Mouse (Mus musculus): Measurements from ENCODE around the gene Evx1.

DNA sequence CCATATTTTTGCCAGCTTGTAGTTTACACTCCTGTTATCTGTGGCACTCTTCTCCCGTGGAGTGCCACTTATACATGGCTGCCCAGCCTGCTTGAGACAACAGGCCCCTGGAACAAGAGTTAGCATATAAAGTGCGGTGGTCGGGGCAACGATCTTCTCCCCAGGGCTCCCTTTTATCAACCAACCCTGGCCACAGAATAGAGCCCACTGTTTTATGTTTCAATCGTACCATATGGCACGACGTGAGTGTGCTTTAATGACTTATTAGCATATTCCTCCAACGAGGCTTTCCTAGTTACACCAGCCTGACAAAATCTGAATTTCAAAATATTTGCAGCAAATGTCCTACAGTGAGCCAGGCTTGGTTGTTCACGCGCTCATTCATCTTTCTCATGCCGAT, 53.2 kb downstream of the Evx1 start:
- TF ChIP-seq CTCF (IDR thresholded peaks at IDR 0.05; ENCODE audit: extremely low read depth, insufficient read length, insufficient replicate concordance, low read depth, low read length) (no peak), POLR2A (IDR thresholded peaks at IDR 0.05; ENCODE audit: low read depth, low read length) (no peak)
